Mouse (Mus musculus): ENCODE results near the gene Itsn2. TPM values are rescaled to one million over a fixed set of nuclear protein-coding genes. Genes with fewer than 3 reads are reported as not detected.
"Not testable (repeated sequence)": the region's sequence is repeated elsewhere in the genome, so short reads cannot be mapped to it uniquely, and the experiment has no call there.

The Itsn2 gene
- total RNA-seq (2021), result 10 to 100 TPM; 40.0 to 48.1 TPM

GRCm38 (mm10) chr12:4592541-4593165, at the start of gene Itsn2, which contains the start of gene Gm3625:
Gene Itsn2, plus strand, starts transcription at chr12:4592638.
Gene Gm3625, minus strand, starts transcription at chr12:4592927.
- intact Hi-C loops (cut with DNase I), result loop anchor here (10.0 kb wide), 1 partner anchor 322 kb away; the partner anchor contains the start of gene Atad2b

GRCm38 (mm10) chr12:4544400-4544919, 48.0 kb upstream of the Itsn2 start:
- no peak for DNase-seq (ENCODE audit: low spot score)
- intact Hi-C loops (cut with DNase I), result loop anchor here (10.0 kb wide), 1 partner anchor 260 kb away; no protein-coding TSS in a partner anchor

More at GRCm38 (mm10) chr12:4592541-4593165, at the start of gene Itsn2, which contains the start of gene Gm3625:
- DNase-seq (ENCODE audit: low spot score), result peak; percentile 61

GRCm38 (mm10) chr12:4545425-4545824, 47.0 kb upstream of the Itsn2 start:
- intact Hi-C loops (cut with DNase I), result loop anchor here (5.0 to 10.0 kb wide), 2 partner anchors 68 to 261 kb away; partner anchors contain the start of gene Ncoa1
- no peak for DNase-seq (ENCODE audit: low spot score)

GRCm38 (mm10) chr12:4546491-4546890, 45.9 kb upstream of the Itsn2 start:
- peak; percentile 54 for DNase-seq (ENCODE audit: low spot score)
- intact Hi-C loops (cut with DNase I), result loop anchor here (5.0 to 10.0 kb wide), 2 partner anchors 69 to 262 kb away; partner anchors contain the start of gene Ncoa1

- intact Hi-C loops (cut with DNase I), result loop anchor here (5.0 to 10.0 kb wide), 2 partner anchors 70 to 263 kb away; partner anchors contain the start of gene Ncoa1
- no peak for DNase-seq (ENCODE audit: low spot score)
These were observed 44.9 kb upstream of the Itsn2 start for GRCm38 (mm10) chr12:4547557-4547956.

GRCm38 (mm10) chr12:4548053-4549013, 44.1 kb upstream of the Itsn2 start:
- intact Hi-C loops (cut with DNase I), result loop anchor here (1.0 to 10.0 kb wide), 3 partner anchors 71 to 441 kb away; partner anchors contain the start of gene Ncoa1
- peak; percentile 27 for DNase-seq (ENCODE audit: low spot score)

GRCm38 (mm10) chr12:4553704-4554103, 38.7 kb upstream of the Itsn2 start:
- intact Hi-C loops (cut with DNase I), result loop anchor here (10.0 kb wide), 1 partner anchor 629 kb away; no protein-coding TSS in a partner anchor
- DNase-seq (ENCODE audit: low spot score), result not testable (repeated sequence)

- intact Hi-C loops (cut with DNase I), result loop anchor here (10.0 kb wide), 1 partner anchor 631 kb away; no protein-coding TSS in a partner anchor
- no peak for DNase-seq (ENCODE audit: low spot score)
These were observed 37.0 kb upstream of the Itsn2 start for GRCm38 (mm10) chr12:4555451-4555850.

- intact Hi-C loops (cut with DNase I), result loop anchor here (10.0 kb wide), 1 partner anchor 632 kb away; no protein-coding TSS in a partner anchor
- DNase-seq (ENCODE audit: low spot score), result no peak
These were observed 35.5 kb upstream of the Itsn2 start for GRCm38 (mm10) chr12:4556891-4557290.

GRCm38 (mm10) chr12:4557436-4557835, 35.0 kb upstream of the Itsn2 start:
- intact Hi-C loops (cut with DNase I), result loop anchor here (10.0 kb wide), 1 partner anchor 633 kb away; no protein-coding TSS in a partner anchor
- DNase-seq (ENCODE audit: low spot score), result no peak

GRCm38 (mm10) chr12:4558013-4558412, 34.4 kb upstream of the Itsn2 start:
- intact Hi-C loops (cut with DNase I), result loop anchor here (10.0 kb wide), 1 partner anchor 633 kb away; no protein-coding TSS in a partner anchor

GRCm38 (mm10) chr12:4558475-4559279, 33.8 kb upstream of the Itsn2 start:
- DNase-seq (ENCODE audit: low spot score), result no peak
- intact Hi-C loops (cut with DNase I), result loop anchor here (10.0 kb wide), 1 partner anchor 634 kb away; no protein-coding TSS in a partner anchor

More at GRCm38 (mm10) chr12:4558013-4558412, 34.4 kb upstream of the Itsn2 start:
- no peak for DNase-seq (ENCODE audit: low spot score)

- no peak for DNase-seq (ENCODE audit: low spot score)
- intact Hi-C loops (cut with DNase I), result loop anchor here (5.0 kb wide), 2 partner anchors 195 to 400 kb away; partner anchors contain the start of genes Fam228b and Pfn4
These were observed 20.6 kb upstream of the Itsn2 start for GRCm38 (mm10) chr12:4571864-4572263.

GRCm38 (mm10) chr12:4574065-4574464, 18.4 kb upstream of the Itsn2 start:
- intact Hi-C loops (cut with DNase I), result loop anchor here (5.0 kb wide), 2 partner anchors 193 to 398 kb away; partner anchors contain the start of genes Fam228b and Pfn4
- no peak for DNase-seq (ENCODE audit: low spot score)

- DNase-seq (ENCODE audit: low spot score), result no peak
- intact Hi-C loops (cut with DNase I), result no loop called here
These were observed 10.1 kb upstream of the Itsn2 start for GRCm38 (mm10) chr12:4582326-4582725.

- intact Hi-C loops (cut with DNase I), result no loop called here
- DNase-seq (ENCODE audit: low spot score), result no peak
These were observed 4.6 kb upstream of the Itsn2 start for GRCm38 (mm10) chr12:4587846-4588245.

- intact Hi-C loops (cut with DNase I), result no loop called here
- no peak for DNase-seq (ENCODE audit: low spot score)
These were observed 3.8 kb upstream of the Itsn2 start for GRCm38 (mm10) chr12:4588603-4589002.

GRCm38 (mm10) chr12:4592025-4592424, 413 bp upstream of the Itsn2 start:
- no peak for DNase-seq (ENCODE audit: low spot score)

More at GRCm38 (mm10) chr12:4592025-4592424, 413 bp upstream of the Itsn2 start:
- intact Hi-C loops (cut with DNase I), result loop anchor here (10.0 kb wide), 1 partner anchor 323 kb away; the partner anchor contains the start of gene Atad2b

Measured in heart, postnatal 25 days (tissue).